Mouse (Mus musculus): ENCODE data around the gene Rad52. TPM values are rescaled to one million over a fixed set of nuclear protein-coding genes. Genes with fewer than 3 reads are reported as not detected.

Gene Rad52
- total and polyA plus RNA-seq, 2 experiments = 10.3 to 10.5 TPM

- DNase-seq (ENCODE audit: extremely low read depth, low read depth, low spot score) = peak; percentile 62
Measured at GRCm38 (mm10) chr6:119864341-119865034, 38.0 kb upstream of the Rad52 start.

GRCm38 (mm10) chr6:119883151-119883550 lies 19.3 kb upstream of the Rad52 start:
- H3K27me3 ChIP-seq (ENCODE audit: control insufficient read depth, insufficient read depth, low read length) = no peaks in the 10 kb centered on the region
- H3K4me3 ChIP-seq (ENCODE audit: insufficient read depth, low read depth, low read length) = no peak overlapping the region
- H3K36me3 ChIP-seq (ENCODE audit: control insufficient read depth, insufficient read depth, low read length) = no peaks in the 10 kb centered on the region
- TF ChIP-seq POLR2A (IDR thresholded peaks at IDR 0.05; ENCODE audit: extremely low read depth, insufficient read depth, low read length) = no peak
- TF ChIP-seq CTCF (IDR thresholded peaks at IDR 0.05; ENCODE audit: low read depth, low read length) = no peak
- no peak overlapping the region for H3K27ac ChIP-seq (replicated peaks; ENCODE audit: insufficient read depth, low read depth, low read length)
- no peak overlapping the region for H3K9ac ChIP-seq (ENCODE audit: low read depth, low read length)
- H3K4me1 ChIP-seq (ENCODE audit: control insufficient read depth, insufficient read depth, low read length) = no peaks in the 10 kb centered on the region
- WGBS = 61% methylated on average over 7 of the region's 7 CpGs
- DNase-seq (ENCODE audit: extremely low read depth, low read depth, low spot score) = peak; percentile 35
- H3K79me2 ChIP-seq (ENCODE audit: control insufficient read depth, insufficient read depth, low read length) = no peaks in the 10 kb centered on the region

More at GRCm38 (mm10) chr6:119864341-119865034, 38.0 kb upstream of the Rad52 start:
- WGBS = 72% methylated on average over 11 of the region's 11 CpGs
- no peak overlapping the region for H3K4me3 ChIP-seq (ENCODE audit: insufficient read depth, low read depth, low read length)
- TF ChIP-seq CTCF (IDR thresholded peaks at IDR 0.05; ENCODE audit: low read depth, low read length) (no peak), POLR2A (IDR thresholded peaks at IDR 0.05; ENCODE audit: extremely low read depth, insufficient read depth, low read length) (no peak)
- no peaks in the 10 kb centered on the region for H3K36me3 ChIP-seq (ENCODE audit: control insufficient read depth, insufficient read depth, low read length)
- no peak overlapping the region for H3K27ac ChIP-seq (replicated peaks; ENCODE audit: insufficient read depth, low read depth, low read length)
- no peaks in the 10 kb centered on the region for H3K4me1 ChIP-seq (ENCODE audit: control insufficient read depth, insufficient read depth, low read length)
- no peak overlapping the region for H3K9ac ChIP-seq (ENCODE audit: low read depth, low read length)
- no peaks in the 10 kb centered on the region for H3K79me2 ChIP-seq (ENCODE audit: control insufficient read depth, insufficient read depth, low read length)
- H3K27me3 ChIP-seq (ENCODE audit: control insufficient read depth, insufficient read depth, low read length) = no peaks in the 10 kb centered on the region

- no peaks in the 10 kb centered on the region for H3K36me3 ChIP-seq (ENCODE audit: control insufficient read depth, insufficient read depth, low read length)
- TF ChIP-seq CTCF (IDR thresholded peaks at IDR 0.05; ENCODE audit: low read depth, low read length) = no peak
- no peak for TF ChIP-seq POLR2A (IDR thresholded peaks at IDR 0.05; ENCODE audit: extremely low read depth, insufficient read depth, low read length)
- H3K27me3 ChIP-seq (ENCODE audit: control insufficient read depth, insufficient read depth, low read length) = no peaks in the 10 kb centered on the region
- no peak overlapping the region for H3K27ac ChIP-seq (replicated peaks; ENCODE audit: insufficient read depth, low read depth, low read length)
- WGBS = 82% methylated on average over 7 of the region's 7 CpGs
- H3K4me1 ChIP-seq (ENCODE audit: control insufficient read depth, insufficient read depth, low read length) = no peaks in the 10 kb centered on the region
- no peaks in the 10 kb centered on the region for H3K79me2 ChIP-seq (ENCODE audit: control insufficient read depth, insufficient read depth, low read length)
- no peak for DNase-seq (ENCODE audit: extremely low read depth, low read depth, low spot score)
- H3K4me3 ChIP-seq (ENCODE audit: insufficient read depth, low read depth, low read length) = no peak overlapping the region
- H3K9ac ChIP-seq (ENCODE audit: low read depth, low read length) = no peak overlapping the region
Measured at GRCm38 (mm10) chr6:119892711-119893110, 9.8 kb upstream of the Rad52 start.

GRCm38 (mm10) chr6:119903081-119903789 lies 737 bp downstream of the Rad52 start:
- 17% methylated on average over 15 of the region's 15 CpGs for WGBS
- Histone ChIP-seq H3K27me3 (ENCODE audit: control insufficient read depth, insufficient read depth, low read length) (no peaks in the 10 kb centered on the region), H3K27ac (replicated peaks; ENCODE audit: insufficient read depth, low read depth, low read length) (peak overlapping the region; percentile 81), H3K4me1 (ENCODE audit: control insufficient read depth, insufficient read depth, low read length) (no peaks in the 10 kb centered on the region), H3K4me3 (ENCODE audit: insufficient read depth, low read depth, low read length) (peak overlapping the region; percentile 95), H3K36me3 (ENCODE audit: control insufficient read depth, insufficient read depth, low read length) (no peaks in the 10 kb centered on the region), H3K9ac (ENCODE audit: low read depth, low read length) (peak overlapping the region; percentile 95), H3K79me2 (ENCODE audit: control insufficient read depth, insufficient read depth, low read length) (peaks cover 16% of the 10 kb centered on the region; the same call in 1 of the 2 replicates)
- TF ChIP-seq CTCF (IDR thresholded peaks at IDR 0.05; ENCODE audit: low read depth, low read length) (no peak), POLR2A (IDR thresholded peaks at IDR 0.05; ENCODE audit: extremely low read depth, insufficient read depth, low read length) (no peak)
- DNase-seq (ENCODE audit: extremely low read depth, low read depth, low spot score) = no peak

GRCm38 (mm10) chr6:119905461-119905860 lies 3.0 kb downstream of the Rad52 start:
- no peak overlapping the region for H3K4me3 ChIP-seq (ENCODE audit: insufficient read depth, low read depth, low read length)
- TF ChIP-seq CTCF (IDR thresholded peaks at IDR 0.05; ENCODE audit: low read depth, low read length) (no peak), POLR2A (IDR thresholded peaks at IDR 0.05; ENCODE audit: extremely low read depth, insufficient read depth, low read length) (no peak)
- no peak for DNase-seq (ENCODE audit: extremely low read depth, low read depth, low spot score)
- no peaks in the 10 kb centered on the region for H3K36me3 ChIP-seq (ENCODE audit: control insufficient read depth, insufficient read depth, low read length)
- 90% methylated on average over 5 of the region's 5 CpGs for WGBS
- H3K27me3 ChIP-seq (ENCODE audit: control insufficient read depth, insufficient read depth, low read length) = no peaks in the 10 kb centered on the region
- H3K4me1 ChIP-seq (ENCODE audit: control insufficient read depth, insufficient read depth, low read length) = no peaks in the 10 kb centered on the region
- peaks cover 23% of the 10 kb centered on the region; the same call in 1 of the 2 replicates for H3K79me2 ChIP-seq (ENCODE audit: control insufficient read depth, insufficient read depth, low read length)
- H3K9ac ChIP-seq (ENCODE audit: low read depth, low read length) = no peak overlapping the region
- no peak overlapping the region for H3K27ac ChIP-seq (replicated peaks; ENCODE audit: insufficient read depth, low read depth, low read length)
